Mouse (Mus musculus) cerebellum, adult 11-12 months (tissue): ENCODE measurements at regions not wholly inside any gene's neighbourhood (a gene's known extent, or its start where the extent isn't known, plus 50 kb on each side); places are given as distances from the start of the nearest gene placed in this dataset.

ENCODE experiments used
- DNase-seq: peaks from one replicate; pipeline ENCODE4 v3.0.0; 2022

GRCm38 (mm10) chr8:34756916-34757315, 645.4 kb upstream of the Gm10131 start:
- DNase-seq: no peak

GRCm38 (mm10) chr8:34756171-34756570, 644.6 kb upstream of the Gm10131 start:
- DNase-seq: no peak

GRCm38 (mm10) chr8:34755480-34755879, 643.9 kb upstream of the Gm10131 start:
- no peak for DNase-seq

GRCm38 (mm10) chr8:34753046-34753445, 641.5 kb upstream of the Gm10131 start:
- DNase-seq: no peak

GRCm38 (mm10) chr8:34748521-34748920, 637.0 kb upstream of the Gm10131 start:
- no peak for DNase-seq

- DNase-seq: no peak
These were observed 634.2 kb upstream of the Gm10131 start for GRCm38 (mm10) chr8:34745706-34746105.

GRCm38 (mm10) chr8:34744682-34745081, 633.1 kb upstream of the Gm10131 start:
- no peak for DNase-seq

GRCm38 (mm10) chr8:34744179-34744578, 632.6 kb upstream of the Gm10131 start:
- no peak for DNase-seq

- no peak for DNase-seq
These were observed 631.6 kb upstream of the Gm10131 start for GRCm38 (mm10) chr8:34743137-34743536.

GRCm38 (mm10) chr8:34740836-34741235, 629.3 kb upstream of the Gm10131 start:
- DNase-seq: no peak

GRCm38 (mm10) chr8:34739836-34740804, 628.6 kb upstream of the Gm10131 start:
- no peak for DNase-seq

- no peak for DNase-seq
These were observed 624.7 kb upstream of the Gm10131 start for GRCm38 (mm10) chr8:34736214-34736613.

GRCm38 (mm10) chr8:34735006-34735405, 623.5 kb upstream of the Gm10131 start:
- no peak for DNase-seq

- no peak for DNase-seq
These were observed 621.3 kb upstream of the Gm10131 start for GRCm38 (mm10) chr8:34732808-34733207.

- DNase-seq: no peak
These were observed 620.8 kb upstream of the Gm10131 start for GRCm38 (mm10) chr8:34732362-34732761.

- peak; percentile 34 for DNase-seq
These were observed 619.8 kb upstream of the Gm10131 start for GRCm38 (mm10) chr8:34731096-34731999.

GRCm38 (mm10) chr8:34729585-34729984, 618.0 kb upstream of the Gm10131 start:
- DNase-seq: no peak

GRCm38 (mm10) chr8:34727699-34728098, 616.2 kb upstream of the Gm10131 start:
- no peak for DNase-seq

GRCm38 (mm10) chr8:34726145-34726767, 614.7 kb upstream of the Gm10131 start:
- DNase-seq: no peak

GRCm38 (mm10) chr8:34725546-34725945, 614.0 kb upstream of the Gm10131 start:
- no peak for DNase-seq

GRCm38 (mm10) chr8:34709911-34710733, 598.6 kb upstream of the Gm10131 start:
- peak; percentile 66 for DNase-seq

GRCm38 (mm10) chr8:34709316-34709715, 597.8 kb upstream of the Gm10131 start:
- peak; percentile 45 for DNase-seq
